Mouse (Mus musculus): ENCODE data around the gene Ccdc66. TPM values are rescaled to one million over a fixed set of nuclear protein-coding genes. Genes with fewer than 3 reads are reported as not detected.

Ccdc66 gene
- polyA plus RNA-seq (2015; fragmentation: Illumina TruSeq; extraction: RNeasy Lipid Tissue Mini Kit (QIAGEN cat#74804); ENCODE audit: low read depth, low replicate concordance): 10.5 TPM

DNA sequence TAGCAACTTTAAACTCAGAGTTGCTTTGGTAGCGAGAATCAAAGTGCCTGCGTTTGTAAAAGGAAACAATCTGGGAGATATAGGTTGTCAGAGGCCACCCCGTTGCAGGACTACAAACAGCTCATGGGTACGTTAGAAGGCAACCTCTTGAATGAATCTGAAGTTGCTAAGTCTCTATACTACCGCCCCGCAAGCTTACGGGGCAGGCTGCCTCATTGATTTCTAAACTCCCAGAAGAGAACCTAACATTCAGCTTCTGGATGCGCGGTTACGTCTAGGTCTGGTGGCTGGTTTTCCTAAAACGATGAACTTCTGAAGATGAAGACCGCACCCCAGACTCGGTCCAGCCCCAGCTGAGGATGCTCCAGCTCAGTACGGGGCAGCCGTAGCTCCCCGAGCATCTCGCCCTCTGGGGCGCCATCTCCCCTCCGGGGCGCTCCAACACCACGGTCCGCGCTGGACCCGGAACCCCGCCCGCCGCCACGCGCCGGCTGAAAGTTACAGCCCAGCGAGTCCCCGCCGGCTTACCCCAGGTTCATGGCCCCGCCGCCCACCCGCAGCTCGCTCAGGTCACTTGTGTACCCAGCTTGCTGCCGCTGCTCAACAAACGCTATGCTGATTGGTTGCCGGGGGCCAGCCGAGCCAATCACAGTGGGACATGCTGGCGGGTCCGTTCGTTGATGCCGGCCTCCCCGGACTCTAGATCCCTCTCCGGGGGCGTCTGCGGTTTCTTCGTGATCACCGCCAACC, at the start of gene Ccdc66:
Ccdc66 (minus strand) TSS at position 567 of the 750 bp plus-strand sequence.

Other genes starting within 250 kb of the Ccdc66 start
- gene Fam208a, start 79.6 kb downstream of the Ccdc66 start, polyA plus RNA-seq (2015; fragmentation: Illumina TruSeq; extraction: RNeasy Lipid Tissue Mini Kit (QIAGEN cat#74804); ENCODE audit: low read depth, low replicate concordance): 23.3 TPM
- gene Erc2, start 114.0 kb upstream of the Ccdc66 start, polyA plus RNA-seq (2015; fragmentation: Illumina TruSeq; extraction: RNeasy Lipid Tissue Mini Kit (QIAGEN cat#74804); ENCODE audit: low read depth, low replicate concordance): 91.9 TPM

Data from brain, adult 10 weeks (tissue).